Mouse (Mus musculus) embryonic fibroblast, embryonic 13.5 days (primary cell): Measurements from ENCODE around the gene D2hgdh.
"Not testable (repeated sequence)": the region's sequence is repeated elsewhere in the genome, so short reads cannot be mapped to it uniquely, and the experiment has no call there.

Source experiments
- CTCF ChIP-seq: IDR thresholded peaks from 2 replicates; pipeline ENCODE4 v1.5.1; 2011; ENCODE audit warnings: mild to moderate bottlenecking, control low read depth, low read length, moderate library complexity, borderline replicate concordance; ENCODE audit not compliant: insufficient read depth
- POLR2A ChIP-seq: IDR thresholded peaks from 2 replicates; pipeline ENCODE4 v1.6.1; 2011; ENCODE audit warnings: low read depth, mild to moderate bottlenecking, control low read depth, low read length, moderate library complexity

- not testable (repeated sequence) for TF ChIP-seq POLR2A, CTCF
Observed at GRCm38 (mm10) chr1:93881778-93882177, 57.1 kb downstream of the D2hgdh start.
